Mouse (Mus musculus) liver, adult (tissue): ENCODE results near the gene Fam241a.

ENCODE experiments used
- GATA4 ChIP-seq: IDR thresholded peaks from 2 replicates; pipeline ENCODE4 v1.6.1; 2014; ENCODE audit warnings: mild to moderate bottlenecking, low read length; ENCODE audit not compliant: insufficient replicate concordance

Gene Fam241a

GRCm38 (mm10) chr3:127853431-127854206 is 42.5 kb downstream of the Fam241a start:
- no peak for TF ChIP-seq GATA4

GRCm38 (mm10) chr3:127852722-127853121 is 43.4 kb downstream of the Fam241a start:
- TF ChIP-seq GATA4: no peak

GRCm38 (mm10) chr3:127850776-127851646 is 45.1 kb downstream of the Fam241a start:
- no peak for TF ChIP-seq GATA4

- no peak for TF ChIP-seq GATA4
Measured at GRCm38 (mm10) chr3:127849922-127850321, 46.2 kb downstream of the Fam241a start.

- TF ChIP-seq GATA4: no peak
Measured at GRCm38 (mm10) chr3:127848088-127848808, 47.9 kb downstream of the Fam241a start.

GRCm38 (mm10) chr3:127843941-127844327 is 52.2 kb downstream of the Fam241a start:
- TF ChIP-seq GATA4: no peak

GRCm38 (mm10) chr3:127843324-127843940 is 52.7 kb downstream of the Fam241a start:
- no peak for TF ChIP-seq GATA4

- no peak for TF ChIP-seq GATA4
Measured at GRCm38 (mm10) chr3:127841926-127842325, 54.2 kb downstream of the Fam241a start.

GRCm38 (mm10) chr3:127837972-127838644 is 58.0 kb downstream of the Fam241a start:
- TF ChIP-seq GATA4: no peak

- peak; percentile 11; the same call in 1 of the 2 replicates for TF ChIP-seq GATA4
Measured at GRCm38 (mm10) chr3:127837154-127837865, 58.8 kb downstream of the Fam241a start, which contains the start of gene Ap1ar. Ap1ar (minus strand) TSS chr3:127837523.

GRCm38 (mm10) chr3:127836798-127837153 is 59.3 kb downstream of the Fam241a start:
- TF ChIP-seq GATA4: no peak

GRCm38 (mm10) chr3:127835594-127835993 is 60.5 kb downstream of the Fam241a start:
- TF ChIP-seq GATA4: no peak

- no peak for TF ChIP-seq GATA4
Measured at GRCm38 (mm10) chr3:127834040-127834439, 62.1 kb downstream of the Fam241a start.

GRCm38 (mm10) chr3:127831079-127831478 is 65.0 kb downstream of the Fam241a start:
- TF ChIP-seq GATA4: no peak
